Mouse (Mus musculus) testis, adult 2 months (tissue): ENCODE measurements around the gene Adgrf5.

Source experiments
- CTCF ChIP-seq: fragments of 200-500 bp; IDR thresholded peaks from 2 replicates; pipeline ENCODE4 v1.5.1; 2012; ENCODE audit warnings: low read depth, mild to moderate bottlenecking, inconsistent platforms, low read length, moderate library complexity; ENCODE audit not compliant: control insufficient read depth, insufficient read depth, insufficient replicate concordance
- POLR2A ChIP-seq: fragments of 200-500 bp; IDR thresholded peaks from 2 replicates; pipeline ENCODE4 v1.6.1; 2012; ENCODE audit warnings: low read depth, mild to moderate bottlenecking, inconsistent platforms, low read length, moderate library complexity; ENCODE audit not compliant: control insufficient read depth

DNA sequence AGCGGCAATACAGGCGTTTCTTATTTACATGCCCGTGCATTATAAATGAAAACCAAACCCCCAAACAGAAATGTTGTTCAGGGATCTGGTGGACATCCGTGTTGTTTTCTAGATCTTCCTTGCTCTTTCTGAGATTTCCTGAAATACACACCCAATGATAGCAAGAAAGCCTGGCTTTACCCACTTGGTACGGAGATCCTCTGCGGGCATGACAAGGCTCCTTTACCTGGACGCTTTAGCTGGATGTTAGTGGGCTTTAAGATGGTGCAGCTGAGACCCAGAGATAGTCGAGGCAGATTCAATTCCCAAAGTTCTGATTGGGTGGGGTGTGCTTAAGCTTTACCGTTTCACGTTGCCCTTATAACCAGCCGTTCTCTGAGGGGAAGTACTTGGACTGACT is 770 bp downstream of the Adgrf5 start:
- TF ChIP-seq POLR2A (no peak), CTCF (no peak)
